Mouse (Mus musculus) cerebellum, postnatal 36 days (tissue): ENCODE data around the gene 4933402J07Rik.

Experiments
- DNase-seq, 2 experiments: peaks; one replicate each; pipeline ENCODE4 v3.0.0; 2021 to 2022; ENCODE audit warnings: mixed read lengths in 2 of 2

The 4933402J07Rik gene

GRCm38 (mm10) chr8:87621181-87621580 is 57.5 kb downstream of the 4933402J07Rik start:
- DNase-seq = no peak

- DNase-seq = no peak
These were observed 66.0 kb downstream of the 4933402J07Rik start for GRCm38 (mm10) chr8:87629656-87630055.

GRCm38 (mm10) chr8:87631776-87632175 is 68.1 kb downstream of the 4933402J07Rik start:
- DNase-seq = no peak

- no peak for DNase-seq
These were observed 72.6 kb downstream of the 4933402J07Rik start for GRCm38 (mm10) chr8:87636226-87636742.
